Mouse (Mus musculus) lung, adult 18-20 months (tissue): Measurements from ENCODE around the gene Sim1.

ENCODE experiments used
- DNase-seq, 2 experiments: peaks; one replicate each; pipeline ENCODE4 v3.0.0; 2022; ENCODE audit warnings: mixed read lengths in 2 of 2

Gene Sim1

DNA sequence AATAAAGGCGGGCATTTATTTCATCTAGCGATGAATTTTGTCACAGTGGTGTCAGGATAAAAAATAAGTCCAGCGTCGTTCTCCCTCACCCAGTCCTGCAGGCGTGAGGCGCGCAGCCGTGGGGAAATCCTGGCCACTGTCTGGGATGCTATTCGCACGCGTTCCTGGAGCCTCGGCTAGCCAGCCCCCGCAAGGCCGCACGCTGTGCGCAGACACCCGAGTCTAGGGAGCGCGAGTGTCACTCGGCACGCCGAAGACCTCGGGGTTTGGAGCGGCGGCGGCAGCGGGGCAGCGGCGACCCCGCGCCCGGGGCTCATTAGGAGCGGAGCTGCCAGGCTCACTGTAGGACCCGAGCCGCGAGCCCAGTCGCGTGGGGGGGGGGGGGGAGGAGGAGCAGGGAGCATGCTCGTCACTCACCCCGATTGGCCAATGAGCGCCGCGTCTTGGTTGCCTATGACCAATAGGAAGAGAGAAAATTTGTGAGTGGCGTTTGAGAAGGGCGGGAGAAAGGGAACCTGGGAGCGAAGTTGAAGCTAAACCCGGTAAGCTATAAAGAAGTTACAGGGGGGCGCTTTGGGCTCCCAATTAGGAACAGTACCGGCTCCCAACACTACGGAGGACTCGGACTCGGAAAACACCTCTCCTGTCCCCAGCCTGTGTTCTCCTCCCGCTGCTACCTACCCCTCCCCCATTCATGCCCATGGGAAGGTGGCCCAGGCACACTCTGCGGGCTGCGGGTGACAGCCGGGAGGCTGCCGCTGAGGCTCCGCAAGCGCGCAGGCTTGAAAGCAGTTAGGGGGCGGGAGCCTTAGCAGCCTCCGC is at the start of gene Sim1:
Sim1 (plus strand) TSS at position 585 of the 822 bp plus-strand sequence.
- DNase-seq, result peak; percentile 45 to 52

DNA sequence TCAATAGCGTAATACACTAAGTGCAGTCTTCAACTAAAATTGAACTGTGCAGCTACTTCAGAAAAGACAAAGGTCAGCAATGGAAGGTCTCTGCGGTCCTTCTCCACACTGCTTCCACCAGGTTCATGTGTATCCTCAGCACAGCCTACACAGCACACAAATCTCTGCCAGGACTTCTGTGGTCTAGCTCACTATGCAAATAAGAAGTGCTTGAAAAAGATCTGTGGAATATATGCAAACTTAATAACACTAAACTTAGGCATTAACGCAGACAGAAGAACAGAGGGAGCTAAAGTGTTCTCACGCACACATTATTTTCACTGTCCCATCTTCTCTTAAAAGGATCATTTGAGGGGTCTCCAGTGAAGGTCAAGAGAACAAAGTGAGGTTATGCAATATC is 26.4 kb upstream of the Sim1 start:
- DNase-seq, result no peak

DNA sequence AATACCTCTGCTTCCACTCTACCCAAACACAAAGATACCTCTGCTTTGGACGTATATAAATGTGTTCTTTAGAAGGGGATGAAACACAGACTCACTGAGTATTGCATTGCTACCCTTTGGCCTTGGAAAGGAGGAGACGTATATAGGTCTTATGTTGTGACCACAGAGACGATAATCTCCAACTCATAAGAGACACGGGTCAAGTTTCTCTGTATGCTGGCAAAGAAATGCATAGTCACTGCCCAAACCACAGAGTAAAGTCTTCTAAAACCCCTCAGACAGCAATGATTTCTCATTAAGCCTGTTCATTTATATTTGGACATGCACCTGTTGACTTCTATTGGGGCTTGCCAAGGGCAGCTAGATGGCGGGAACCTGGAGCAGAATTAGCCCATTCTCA is 17.6 kb upstream of the Sim1 start:
- DNase-seq, result no peak

DNA sequence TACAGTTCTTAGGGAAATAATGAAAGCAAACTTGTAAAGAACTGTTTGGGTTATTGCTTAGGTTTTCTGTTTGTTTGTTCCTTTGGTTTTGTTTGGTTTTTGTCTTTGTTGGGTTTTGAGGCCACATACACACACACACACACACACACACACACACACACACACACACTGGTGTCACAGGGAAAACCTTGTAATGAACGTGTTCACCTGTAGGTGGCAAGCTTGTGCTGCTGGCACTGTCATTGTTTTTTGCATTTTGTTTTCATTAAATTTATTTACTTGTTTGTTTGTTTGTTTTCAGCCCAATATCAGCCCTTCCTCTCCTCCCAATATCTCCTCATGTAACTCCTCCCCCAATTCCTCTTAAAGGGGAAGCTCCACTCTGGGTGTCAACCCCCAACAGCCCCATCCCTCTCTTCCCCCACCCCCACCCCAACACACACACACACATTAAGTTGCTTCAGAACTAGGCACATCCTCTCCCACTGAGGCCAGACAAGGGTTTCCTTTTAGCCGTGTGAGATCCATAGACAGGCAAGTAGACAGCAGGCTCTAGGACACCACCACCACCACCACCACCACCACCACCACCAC is 13.0 kb upstream of the Sim1 start:
- no peak for DNase-seq

DNA sequence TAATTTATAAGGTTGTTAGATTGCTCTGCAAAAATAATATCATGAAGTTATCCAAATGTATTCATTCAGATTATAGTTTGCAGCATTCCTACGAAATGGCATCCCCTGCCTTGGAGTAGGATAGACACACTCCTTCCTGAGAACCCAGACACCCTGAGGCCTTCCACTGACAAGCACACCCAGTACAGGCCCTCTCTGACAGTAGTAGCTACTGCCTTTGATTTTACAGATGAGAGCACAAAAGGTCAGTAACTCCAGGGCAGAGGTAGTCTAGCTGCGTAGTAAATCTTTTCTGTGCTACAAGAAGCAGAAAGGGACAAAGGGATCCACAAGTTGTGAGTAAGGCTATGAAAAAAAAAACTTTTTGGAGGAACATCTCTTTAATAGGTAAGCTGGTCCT is 12.2 kb upstream of the Sim1 start:
- DNase-seq, result no peak

DNA sequence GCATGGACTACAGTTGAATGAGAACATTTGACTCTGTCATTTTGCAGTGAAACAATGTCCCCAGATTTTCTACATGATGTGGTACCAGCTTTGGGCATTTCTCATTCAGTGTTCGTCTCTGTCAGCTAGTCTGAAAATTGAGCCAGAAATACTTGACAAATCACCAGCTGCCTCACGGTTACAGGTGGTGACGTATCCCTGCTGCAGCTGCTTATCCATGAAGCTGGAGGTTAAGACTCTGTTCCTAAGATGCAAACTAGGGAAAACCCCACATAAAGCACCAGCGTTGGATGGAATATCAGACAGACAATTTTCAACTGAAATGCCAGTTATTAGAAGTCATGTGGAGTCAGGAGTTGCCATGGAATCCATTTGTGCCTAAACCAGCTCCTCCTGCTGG is 8.2 kb upstream of the Sim1 start:
- DNase-seq, result no peak

DNA sequence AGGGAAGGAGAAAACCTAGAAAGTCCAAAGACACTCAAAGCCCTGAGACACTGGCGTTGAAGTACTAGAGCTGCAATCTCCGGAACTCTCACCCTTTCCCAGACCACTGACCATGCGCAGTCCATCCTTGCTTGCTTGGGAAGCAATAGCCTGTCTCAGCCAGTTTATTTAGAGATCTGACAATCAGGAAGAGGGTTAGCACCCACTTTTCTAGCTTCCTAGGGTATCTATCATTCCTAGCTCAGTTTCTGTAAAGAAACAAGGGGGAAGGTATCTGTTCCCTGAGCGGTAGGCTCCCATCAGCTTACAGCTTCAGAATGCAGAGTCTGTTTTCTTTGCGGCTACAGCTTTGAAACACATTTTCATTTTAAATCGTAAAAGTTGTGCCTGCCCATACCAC is 3.9 kb upstream of the Sim1 start:
- no peak for DNase-seq

DNA sequence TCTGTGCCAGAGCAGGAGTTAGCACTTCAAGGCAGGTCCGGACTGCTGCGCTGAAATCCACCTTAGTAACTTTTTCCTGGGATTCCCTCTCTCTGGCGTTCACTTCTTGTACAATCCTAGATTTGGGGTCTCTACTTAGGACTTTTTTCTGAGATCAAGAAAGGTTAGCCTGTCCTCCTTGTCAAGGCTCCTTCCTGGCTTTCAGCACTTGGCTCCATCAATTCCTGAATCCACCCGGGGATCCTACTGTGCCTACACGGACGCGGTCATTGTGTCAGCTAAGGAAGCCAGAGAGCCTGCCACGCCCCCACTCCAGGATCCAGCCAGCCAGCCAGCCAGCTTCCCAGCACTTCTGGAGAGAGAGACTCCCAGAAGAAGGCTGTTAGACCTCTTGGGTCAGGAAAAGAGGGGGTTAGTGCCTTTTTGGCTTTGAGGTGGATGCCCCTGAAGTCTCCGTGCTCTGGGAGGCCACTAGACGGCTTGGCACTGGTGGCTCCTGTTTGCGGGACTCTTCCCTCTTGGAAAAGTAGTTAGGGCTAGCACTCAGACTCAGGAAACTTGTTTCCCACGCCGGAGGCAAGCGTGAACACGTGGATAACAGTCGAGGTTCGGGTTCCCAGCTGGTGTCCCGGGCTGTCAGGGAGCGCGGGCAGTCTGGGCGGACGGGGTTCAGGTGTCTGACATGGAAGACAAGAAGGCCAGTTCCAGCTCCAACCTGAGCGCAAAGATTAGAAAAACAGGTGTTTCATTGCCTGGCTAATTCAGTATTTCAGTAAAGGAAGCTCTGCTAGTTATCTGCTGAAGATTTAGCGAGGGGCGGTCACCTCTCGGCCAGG is 2.5 kb upstream of the Sim1 start:
- DNase-seq, result no peak

DNA sequence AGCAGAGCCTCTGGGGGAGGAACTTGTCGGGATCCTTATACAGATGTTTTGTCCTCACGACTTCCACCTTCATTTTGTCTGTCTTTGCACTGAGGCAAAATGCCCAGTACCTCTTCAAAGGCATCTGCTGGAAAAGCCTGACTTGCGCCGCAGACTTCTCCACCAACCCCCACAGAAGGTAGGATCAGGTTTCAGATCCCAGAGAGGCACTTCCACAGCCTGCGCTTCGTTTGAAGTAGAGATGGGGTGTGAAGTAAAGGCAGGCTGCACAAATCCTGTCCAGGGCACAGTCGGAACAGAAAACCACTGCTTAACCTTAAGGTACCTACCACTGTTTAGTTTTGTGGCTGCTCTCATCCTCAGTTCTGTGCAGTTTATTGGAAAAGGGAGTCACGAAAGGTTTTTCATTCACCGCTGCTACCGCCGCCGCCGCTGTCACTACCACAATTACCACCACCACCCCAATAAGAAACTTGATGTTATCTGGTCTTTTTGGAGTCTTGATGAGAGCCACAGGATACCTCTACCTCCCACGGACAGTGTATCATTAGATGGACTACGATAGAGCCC is 1.7 kb upstream of the Sim1 start:
- no peak for DNase-seq

DNA sequence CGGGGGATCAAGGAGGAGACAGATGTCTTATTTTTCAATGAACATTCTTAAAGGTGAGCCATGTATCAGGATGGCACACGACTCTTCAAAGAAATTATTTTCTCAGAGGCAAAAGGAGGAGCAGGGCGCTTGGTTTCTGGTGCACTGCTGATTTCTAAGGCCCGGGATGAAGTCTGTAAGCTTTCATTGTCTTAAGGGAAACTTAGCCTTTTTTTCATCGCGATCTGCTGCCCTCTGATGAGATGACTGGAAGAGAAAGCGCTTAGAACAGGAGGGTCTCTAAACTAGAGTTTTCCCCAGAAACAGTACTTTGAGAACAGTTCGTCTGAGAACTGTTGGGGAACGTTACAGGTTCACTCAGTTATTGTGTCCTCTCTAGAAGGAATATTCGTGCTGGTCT is 1.0 kb upstream of the Sim1 start:
- no peak for DNase-seq

DNA sequence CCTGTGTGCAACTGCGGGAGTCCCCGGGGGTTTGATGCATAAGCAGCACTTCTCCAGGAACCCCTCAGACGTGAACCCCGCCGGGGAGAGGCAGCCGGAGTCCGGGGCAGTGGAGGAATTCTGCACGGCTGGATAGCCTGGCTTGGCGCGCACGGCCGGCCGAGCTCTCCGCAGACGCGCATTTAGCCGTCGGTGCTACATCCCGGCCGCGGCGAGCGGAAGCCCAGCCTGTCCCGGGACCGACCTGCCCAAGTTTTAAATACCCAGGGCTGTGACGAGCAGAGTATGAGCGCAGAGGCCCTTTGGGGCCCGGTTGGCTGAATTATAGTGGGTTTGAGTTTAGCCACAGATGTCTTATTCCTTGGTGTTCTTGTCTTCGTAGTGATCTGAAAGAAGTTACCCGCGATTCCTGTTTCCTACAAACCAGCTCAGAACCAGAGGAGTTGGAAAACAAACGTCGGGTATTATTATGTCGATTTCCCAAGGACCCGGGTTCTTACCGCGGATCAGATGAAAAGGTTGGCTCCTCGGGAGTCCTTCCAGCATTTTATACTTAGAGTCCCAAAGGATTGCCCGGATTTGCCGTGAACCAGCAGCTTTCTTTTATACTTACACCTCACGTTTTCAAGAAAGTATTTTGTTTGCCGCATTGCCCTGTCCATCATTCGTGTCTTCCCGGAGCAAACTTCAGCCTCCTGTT is 687 bp downstream of the Sim1 start:
- DNase-seq, result no peak

DNA sequence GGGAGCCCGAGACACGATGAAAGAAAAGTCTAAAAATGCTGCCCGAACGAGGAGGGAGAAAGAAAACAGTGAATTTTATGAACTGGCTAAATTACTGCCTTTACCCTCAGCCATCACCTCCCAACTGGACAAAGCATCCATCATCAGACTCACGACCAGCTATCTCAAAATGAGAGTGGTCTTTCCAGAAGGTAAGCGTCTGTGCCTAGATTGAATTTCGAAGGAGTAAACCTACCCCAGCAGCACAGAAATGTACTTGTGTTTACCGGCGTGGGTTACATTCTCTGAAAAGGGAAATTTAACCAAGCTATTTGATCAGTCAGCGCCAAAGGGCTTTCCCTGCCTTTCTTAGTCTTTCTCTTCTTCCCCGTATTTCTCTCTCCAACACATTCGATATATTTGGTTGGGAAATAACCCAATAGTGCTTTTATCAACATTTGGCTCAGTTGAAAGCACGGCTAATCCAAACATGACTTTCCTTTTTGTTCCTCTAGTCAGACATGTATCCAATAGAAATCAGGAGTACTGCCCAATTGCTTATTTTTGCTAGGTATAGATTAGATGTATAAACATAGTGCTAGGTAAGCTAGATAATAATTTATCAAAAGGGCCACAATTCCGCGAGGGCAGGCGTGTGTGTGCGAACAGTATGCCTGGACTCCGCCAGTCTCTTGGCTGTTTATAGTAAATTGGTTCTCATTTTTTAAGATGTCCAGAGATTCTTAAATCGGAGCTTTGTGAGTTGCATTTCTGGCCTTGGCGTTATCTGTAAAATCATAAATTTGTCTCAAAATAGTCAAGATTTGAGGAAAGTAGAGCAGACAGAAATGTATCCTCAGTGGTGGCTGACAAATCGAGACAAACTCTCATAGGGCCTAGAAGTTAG is 1.6 kb downstream of the Sim1 start:
- no peak for DNase-seq

DNA sequence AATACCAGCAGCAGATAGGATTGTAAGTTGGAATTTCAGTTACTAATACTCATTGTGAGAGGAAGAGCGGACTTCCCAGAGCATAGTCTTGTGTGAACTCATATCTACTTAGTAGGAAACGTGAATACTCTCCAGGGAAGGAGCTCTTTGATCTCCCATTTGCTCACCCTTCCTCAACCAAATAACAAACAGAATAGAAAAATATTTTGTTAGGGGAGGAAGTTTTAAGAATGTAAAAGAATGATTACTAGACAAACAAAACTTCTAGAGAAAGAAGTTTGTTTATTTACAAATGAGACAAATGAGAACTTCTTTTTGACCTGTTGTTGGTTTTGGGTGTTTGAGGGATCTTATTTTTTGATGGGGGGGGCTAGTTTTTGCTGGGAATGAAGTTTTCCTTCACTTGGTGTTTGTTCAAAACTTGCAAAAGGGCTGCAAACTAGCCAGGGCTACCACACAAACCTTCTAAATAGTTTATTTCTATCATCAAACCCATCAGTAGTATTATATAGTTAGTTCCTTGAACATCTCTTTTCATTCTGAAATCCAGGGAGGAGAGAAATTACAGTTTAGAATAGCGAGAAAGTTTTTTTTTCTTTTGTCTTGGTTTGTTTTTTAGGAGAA is 2.3 kb downstream of the Sim1 start:
- no peak for DNase-seq

DNA sequence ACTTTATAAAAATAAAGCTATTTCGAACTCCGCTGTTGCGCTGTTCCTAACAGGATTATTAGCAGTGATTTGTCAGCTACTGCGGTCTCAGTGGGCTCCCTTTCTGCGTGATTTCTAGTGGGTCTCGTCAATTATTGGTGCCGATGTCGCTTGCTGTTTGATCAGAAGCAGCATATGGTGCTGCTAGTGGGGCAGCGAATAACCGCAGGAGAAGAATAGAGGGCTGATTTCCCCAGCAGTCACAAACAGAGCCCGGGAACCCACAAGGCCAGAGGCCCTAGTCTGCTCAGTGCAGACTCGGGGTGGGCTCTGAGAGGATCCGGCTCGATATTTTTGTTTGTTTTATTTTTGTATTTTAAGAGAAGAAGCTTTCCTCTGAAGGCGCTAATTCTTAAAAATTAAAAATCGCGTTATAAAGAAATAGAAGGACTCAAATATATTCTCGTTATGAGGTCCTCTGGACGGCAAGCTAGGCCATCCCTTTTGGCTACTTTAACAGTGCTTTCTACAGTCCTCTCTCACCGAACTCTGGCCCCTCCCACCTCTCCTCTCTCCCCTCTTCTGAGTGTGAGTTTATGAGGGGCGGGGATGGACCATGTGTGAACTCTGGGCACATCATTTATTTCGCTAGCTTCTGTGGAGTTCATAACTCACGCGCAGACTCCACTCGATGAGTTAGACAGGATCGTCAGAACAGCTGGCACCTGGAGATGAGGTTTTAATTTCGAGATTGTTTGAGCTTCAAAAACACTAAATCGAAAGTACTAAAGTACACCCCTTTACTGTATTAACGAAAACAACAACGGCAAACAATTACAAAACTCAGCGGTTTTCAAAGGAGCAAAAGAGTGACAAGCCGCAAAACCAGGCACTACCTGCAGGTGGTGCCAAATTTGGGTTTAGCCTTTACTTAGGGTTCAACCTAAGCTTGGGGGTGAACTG is 3.2 kb downstream of the Sim1 start:
- no peak for DNase-seq

DNA sequence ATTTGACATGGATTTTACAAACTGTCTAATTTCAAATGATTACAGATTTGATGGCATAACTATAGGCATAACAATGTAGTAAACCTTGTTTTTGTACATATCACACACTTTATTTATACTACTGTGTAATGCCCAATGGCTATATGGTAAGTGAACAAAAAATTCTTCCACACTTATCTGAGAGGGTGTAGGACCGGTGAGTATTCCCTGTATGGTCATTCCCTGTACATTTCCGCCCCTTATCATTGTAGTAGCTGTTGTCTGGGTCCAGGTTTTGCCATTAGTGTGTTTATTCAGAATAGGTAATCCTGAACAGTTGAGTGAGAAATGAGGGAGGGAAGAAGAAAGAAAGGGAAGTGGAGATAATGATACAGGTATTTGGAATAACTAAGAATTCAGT is 4.1 kb downstream of the Sim1 start:
- no peak for DNase-seq

DNA sequence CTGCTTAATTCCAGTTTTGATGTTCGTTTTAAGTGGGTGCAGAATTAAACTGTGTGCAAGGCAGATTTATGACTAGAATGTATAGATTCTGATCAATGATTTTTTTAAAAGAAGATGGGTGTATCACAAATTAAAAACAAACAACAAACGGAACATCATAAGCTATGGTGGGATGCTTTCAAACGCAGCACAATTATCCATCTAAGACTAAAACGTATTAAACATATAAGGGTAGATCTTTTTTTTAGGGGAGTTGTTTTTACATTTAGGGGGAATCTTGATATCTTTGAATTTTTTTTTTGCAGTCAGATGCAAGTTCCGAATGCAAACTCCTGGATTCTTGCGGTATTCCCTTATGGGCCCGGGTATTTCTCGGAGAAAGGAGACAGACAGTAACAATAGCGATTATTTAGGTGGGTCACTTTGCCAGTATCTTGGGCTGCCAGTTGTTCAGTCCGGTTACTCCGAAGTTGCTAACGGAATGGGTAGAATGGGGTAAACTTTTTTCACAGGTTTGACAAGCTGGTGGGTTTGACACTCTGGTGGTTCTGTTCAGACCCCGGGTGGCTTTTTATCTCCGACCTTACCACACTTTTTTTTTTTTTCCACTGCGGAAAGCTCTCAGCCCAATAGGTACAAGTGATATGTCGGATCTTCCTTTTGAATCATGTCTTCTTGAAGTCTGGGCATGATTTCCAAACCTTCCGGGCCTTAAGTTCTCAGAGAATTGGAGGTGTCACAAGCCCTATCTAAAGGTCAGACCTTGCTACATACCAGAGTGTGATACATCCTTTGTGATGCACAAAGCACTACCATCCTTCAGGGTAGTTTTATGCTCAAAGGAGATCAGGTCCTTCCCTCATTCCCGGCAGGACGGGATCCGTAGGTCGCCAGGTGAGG is 5.5 kb downstream of the Sim1 start:
- no peak for DNase-seq

DNA sequence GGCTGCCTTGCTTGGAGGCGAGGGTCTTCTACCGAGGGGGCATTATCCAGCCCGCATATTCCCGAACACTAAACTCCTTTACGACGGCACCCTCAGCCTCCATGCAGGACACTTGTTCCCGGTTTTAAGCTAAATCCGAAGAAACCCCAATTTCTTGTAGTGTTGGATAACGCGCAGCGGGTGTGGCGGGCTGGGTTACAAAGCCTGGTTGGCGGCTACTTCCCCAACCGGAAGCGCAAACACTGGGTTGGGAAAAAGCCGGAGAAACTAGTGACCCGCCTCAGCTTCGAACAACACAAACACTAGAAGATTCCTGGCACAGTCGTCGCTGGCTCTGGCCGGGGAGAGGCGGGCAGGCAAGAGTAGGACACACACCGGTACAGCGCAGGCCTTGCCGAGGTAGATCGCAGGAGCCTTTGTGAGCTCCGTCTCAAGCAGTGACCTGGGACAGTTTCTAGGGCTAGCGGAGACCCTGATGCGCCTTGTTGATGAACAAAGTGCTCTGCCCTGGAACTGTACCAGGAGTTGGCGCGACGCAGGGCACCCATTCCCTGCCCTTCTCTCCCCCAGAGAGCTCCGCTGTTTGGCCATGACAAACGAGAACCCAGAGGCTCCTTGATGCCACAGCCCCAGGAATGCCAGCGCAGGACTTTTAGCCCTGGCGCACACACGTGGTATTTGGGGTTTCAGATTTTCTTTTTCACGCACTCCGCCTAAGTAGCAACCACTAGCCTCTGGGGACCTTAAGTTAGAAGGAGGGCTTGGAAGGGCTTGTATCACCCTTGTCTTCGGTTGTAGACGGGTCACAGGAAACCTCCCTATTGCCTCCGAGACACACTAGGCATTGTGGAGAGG is 6.4 kb downstream of the Sim1 start:
- DNase-seq, result no peak
